Mouse (Mus musculus): ENCODE results near the gene Pop4. TPM values are rescaled to one million over a fixed set of nuclear protein-coding genes. Genes with fewer than 3 reads are reported as not detected.

Pop4 gene
- total RNA-seq, 1 experiment, result 49.8 TPM

DNA sequence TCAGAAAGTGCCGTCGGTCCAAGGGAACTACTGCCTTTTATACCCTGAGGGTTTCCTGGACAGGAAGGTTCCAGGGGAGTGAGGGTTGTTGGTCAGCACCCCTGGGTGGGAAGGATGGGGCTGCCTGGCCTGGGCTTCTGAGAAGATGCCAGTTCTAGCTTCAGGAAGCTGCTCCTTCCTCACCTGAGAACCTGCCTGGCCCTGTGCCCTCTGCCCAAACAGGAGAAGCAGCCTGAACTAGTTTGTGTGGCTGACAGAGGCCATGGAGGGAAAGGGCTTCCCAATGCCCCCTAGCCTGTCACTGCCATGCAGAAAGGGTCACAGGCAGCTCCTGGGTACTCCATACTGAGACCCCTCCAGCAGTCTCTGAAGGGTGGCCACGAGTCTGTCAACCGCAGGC is 51.7 kb downstream of the Pop4 start:
- H3K4me1 ChIP-seq (ENCODE audit: control insufficient read depth in 2 of 2, insufficient read depth in 2 of 2, low read length in 2 of 2, poor library complexity in 1 of 2), result peaks cover 2 to 9% of the 10 kb centered on the region in 2 experiments; a peak in 2 of 4 replicates
- H3K36me3 ChIP-seq (ENCODE audit: control insufficient read depth, insufficient read depth, low read length, poor library complexity, severe bottlenecking), result peaks cover 16% of the 10 kb centered on the region; the same call in 1 of the 2 replicates
- H3K9ac ChIP-seq (ENCODE audit: insufficient read depth, low read depth, low read length, poor library complexity, severe bottlenecking), result no peak overlapping the region
- no peak for DNase-seq (ENCODE audit: low read depth, low spot score)
- TF ChIP-seq CHD2 (IDR thresholded peaks at IDR 0.05; ENCODE audit: low read depth, low read length) (no peak), ZC3H11A (IDR thresholded peaks at IDR 0.05; ENCODE audit: borderline replicate concordance, low read depth, low read length) (no peak), HCFC1 (IDR thresholded peaks at IDR 0.05; ENCODE audit: borderline replicate concordance, insufficient read depth, low read length) (no peak), MAFK (IDR thresholded peaks at IDR 0.05; ENCODE audit: insufficient read depth, low read depth, low read length) (no peak)
- in situ Hi-C loops (cut with MboI; ENCODE audit: low sequenced_read_pairs in 2 of 2, unreplicated experiment in 2 of 2), result no loop called here
- no peak overlapping the region for H3K4me3 ChIP-seq (ENCODE audit: insufficient read depth in 1 of 2, low read depth in 1 of 2, low read length in 2 of 2, poor library complexity in 1 of 2, severe bottlenecking in 1 of 2)
- H3K27ac ChIP-seq (ENCODE audit: insufficient read depth, low read depth, low read length, poor library complexity, severe bottlenecking), result no peak overlapping the region
- H3K9me3 ChIP-seq (ENCODE audit: control insufficient read depth, insufficient read depth, low read depth, low read length), result no peaks in the 10 kb centered on the region

DNA sequence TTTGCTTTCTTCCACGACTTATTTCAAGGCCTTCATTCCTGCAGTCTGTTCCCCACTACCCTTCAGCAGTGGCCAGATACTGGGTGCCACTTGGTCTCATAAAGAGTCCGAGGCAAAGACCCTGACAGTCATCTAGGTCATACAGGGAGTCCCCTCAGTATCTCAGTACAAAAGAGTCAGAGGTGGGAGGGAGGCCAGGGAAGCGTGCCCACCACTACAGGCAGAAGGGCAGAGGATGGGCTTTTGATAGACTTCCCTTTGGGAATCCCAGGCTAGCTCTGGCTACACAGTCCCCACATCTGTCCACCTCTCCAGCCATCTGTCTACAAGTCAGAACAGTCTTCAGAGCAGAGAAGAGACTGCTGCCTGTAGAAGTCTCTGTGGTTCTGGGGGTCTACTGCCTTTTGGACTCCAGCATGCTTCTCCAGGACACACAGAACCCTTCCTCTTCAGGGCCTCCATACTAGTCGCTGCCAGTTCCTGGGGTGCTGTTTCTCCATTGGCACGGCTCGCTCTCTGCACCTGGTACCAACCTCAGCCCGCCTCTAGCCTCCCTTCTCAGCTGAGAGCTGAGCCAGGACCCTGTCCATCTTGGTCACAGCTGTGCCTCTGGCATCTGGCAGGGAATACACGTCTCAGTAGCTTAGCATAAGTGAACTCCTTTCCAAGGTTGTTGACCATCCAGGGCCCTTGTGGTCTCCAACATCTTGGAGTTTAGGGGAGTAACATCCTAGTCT is 52.4 kb downstream of the Pop4 start:
- DNase-seq (ENCODE audit: low read depth, low spot score), result no peak
- Histone ChIP-seq H3K4me1 (ENCODE audit: control insufficient read depth in 2 of 2, insufficient read depth in 2 of 2, low read length in 2 of 2, poor library complexity in 1 of 2) (peaks cover 2 to 9% of the 10 kb centered on the region in 2 experiments; a peak in 2 of 4 replicates), H3K27ac (ENCODE audit: insufficient read depth, low read depth, low read length, poor library complexity, severe bottlenecking) (no peak overlapping the region), H3K9ac (ENCODE audit: insufficient read depth, low read depth, low read length, poor library complexity, severe bottlenecking) (no peak overlapping the region), H3K36me3 (ENCODE audit: control insufficient read depth, insufficient read depth, low read length, poor library complexity, severe bottlenecking) (peaks cover 16% of the 10 kb centered on the region; the same call in 1 of the 2 replicates), H3K4me3 (ENCODE audit: insufficient read depth in 1 of 2, low read depth in 1 of 2, low read length in 2 of 2, poor library complexity in 1 of 2, severe bottlenecking in 1 of 2) (no peak overlapping the region), H3K9me3 (ENCODE audit: control insufficient read depth, insufficient read depth, low read depth, low read length) (no peaks in the 10 kb centered on the region)
- TF ChIP-seq ZC3H11A (IDR thresholded peaks at IDR 0.05; ENCODE audit: borderline replicate concordance, low read depth, low read length), result no peak
- TF ChIP-seq MAFK (IDR thresholded peaks at IDR 0.05; ENCODE audit: insufficient read depth, low read depth, low read length), result no peak
- TF ChIP-seq CHD2 (IDR thresholded peaks at IDR 0.05; ENCODE audit: low read depth, low read length), result no peak
- no peak for TF ChIP-seq HCFC1 (IDR thresholded peaks at IDR 0.05; ENCODE audit: borderline replicate concordance, insufficient read depth, low read length)
- TF ChIP-seq ZNF384 (IDR thresholded peaks at IDR 0.05; ENCODE audit: low read depth, low read length), result no peak
- in situ Hi-C loops (cut with MboI; ENCODE audit: low sequenced_read_pairs in 2 of 2, unreplicated experiment in 2 of 2), result no loop called here

DNA sequence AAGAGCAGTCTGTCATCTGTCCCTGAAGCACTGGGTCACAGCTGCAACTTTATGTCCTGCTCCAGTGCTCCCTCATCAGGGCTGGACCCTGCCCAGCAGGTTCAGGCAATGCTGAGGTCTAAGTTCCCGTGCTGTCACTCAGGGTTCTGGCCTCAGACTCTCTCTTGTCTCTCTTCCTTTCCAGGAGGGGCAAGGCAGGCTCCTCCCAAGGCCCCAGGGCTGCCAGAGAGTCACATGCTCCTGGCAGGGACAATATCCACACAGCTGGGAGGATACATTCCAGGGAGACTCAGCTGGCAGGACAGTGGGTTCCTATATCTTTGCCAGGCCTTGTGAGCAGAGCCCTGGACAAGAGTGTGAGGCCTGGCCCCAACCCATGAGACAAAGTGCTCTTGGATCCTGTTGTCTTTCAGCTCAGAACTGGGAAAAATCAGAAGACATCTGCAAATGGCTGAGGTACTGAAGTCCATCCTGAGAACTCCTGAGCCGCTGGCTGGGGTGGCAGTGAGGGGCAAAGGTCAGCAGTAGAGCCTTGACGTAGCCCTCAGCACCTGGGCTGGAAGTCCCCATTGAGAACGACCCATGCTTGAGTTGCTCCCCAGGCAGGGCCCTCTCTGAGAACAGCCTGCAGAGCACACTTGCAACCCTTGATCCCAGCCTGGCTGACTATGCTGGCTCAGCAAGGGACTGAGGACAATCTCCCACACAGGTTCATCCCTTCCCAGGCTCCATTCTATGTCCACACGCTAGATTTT is 53.6 kb downstream of the Pop4 start:
- Histone ChIP-seq H3K27ac (ENCODE audit: insufficient read depth, low read depth, low read length, poor library complexity, severe bottlenecking) (no peak overlapping the region), H3K36me3 (ENCODE audit: control insufficient read depth, insufficient read depth, low read length, poor library complexity, severe bottlenecking) (peaks cover 16% of the 10 kb centered on the region; the same call in 1 of the 2 replicates), H3K4me3 (ENCODE audit: insufficient read depth in 1 of 2, low read depth in 1 of 2, low read length in 2 of 2, poor library complexity in 1 of 2, severe bottlenecking in 1 of 2) (no peak overlapping the region), H3K9me3 (ENCODE audit: control insufficient read depth, insufficient read depth, low read depth, low read length) (no peaks in the 10 kb centered on the region), H3K4me1 (ENCODE audit: control insufficient read depth in 2 of 2, insufficient read depth in 2 of 2, low read length in 2 of 2, poor library complexity in 1 of 2) (peaks cover 2 to 12% of the 10 kb centered on the region in 2 experiments; a peak in 2 of 4 replicates), H3K9ac (ENCODE audit: insufficient read depth, low read depth, low read length, poor library complexity, severe bottlenecking) (no peak overlapping the region)
- in situ Hi-C loops (cut with MboI; ENCODE audit: low sequenced_read_pairs in 2 of 2, unreplicated experiment in 2 of 2), result no loop called here
- DNase-seq (ENCODE audit: low read depth, low spot score), result no peak
- TF ChIP-seq CHD2 (IDR thresholded peaks at IDR 0.05; ENCODE audit: low read depth, low read length) (no peak), HCFC1 (IDR thresholded peaks at IDR 0.05; ENCODE audit: borderline replicate concordance, insufficient read depth, low read length) (no peak), ZC3H11A (IDR thresholded peaks at IDR 0.05; ENCODE audit: borderline replicate concordance, low read depth, low read length) (no peak), ZNF384 (IDR thresholded peaks at IDR 0.05; ENCODE audit: low read depth, low read length) (no peak), MAFK (IDR thresholded peaks at IDR 0.05; ENCODE audit: insufficient read depth, low read depth, low read length) (no peak)

DNA sequence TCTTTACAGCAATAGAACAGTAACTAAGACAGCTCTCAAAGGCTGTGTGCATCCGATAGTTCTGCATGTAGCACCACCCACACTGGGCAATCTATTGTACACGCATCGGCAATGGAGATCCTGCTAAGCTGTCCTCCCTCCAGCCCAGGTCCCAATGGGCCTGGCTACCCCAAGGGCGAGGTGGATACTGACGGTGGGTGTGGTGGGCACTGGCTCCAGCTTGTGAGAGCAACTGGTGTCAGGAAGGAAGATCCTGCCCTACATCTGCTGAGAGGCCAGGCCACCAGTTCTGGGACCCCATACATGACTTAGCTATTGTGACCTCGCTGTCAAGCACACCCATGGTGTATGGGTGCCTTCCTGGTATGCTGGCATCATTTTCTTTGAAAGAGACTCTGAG is 55.5 kb downstream of the Pop4 start:
- Histone ChIP-seq H3K4me3 (ENCODE audit: insufficient read depth in 1 of 2, low read depth in 1 of 2, low read length in 2 of 2, poor library complexity in 1 of 2, severe bottlenecking in 1 of 2) (no peak overlapping the region), H3K4me1 (ENCODE audit: control insufficient read depth in 2 of 2, insufficient read depth in 2 of 2, low read length in 2 of 2, poor library complexity in 1 of 2) (peaks cover 2 to 7% of the 10 kb centered on the region in 2 experiments; a peak in 2 of 4 replicates), H3K27ac (ENCODE audit: insufficient read depth, low read depth, low read length, poor library complexity, severe bottlenecking) (no peak overlapping the region), H3K9ac (ENCODE audit: insufficient read depth, low read depth, low read length, poor library complexity, severe bottlenecking) (no peak overlapping the region), H3K9me3 (ENCODE audit: control insufficient read depth, insufficient read depth, low read depth, low read length) (no peaks in the 10 kb centered on the region), H3K36me3 (ENCODE audit: control insufficient read depth, insufficient read depth, low read length, poor library complexity, severe bottlenecking) (peaks cover 8% of the 10 kb centered on the region; the same call in 1 of the 2 replicates)
- DNase-seq (ENCODE audit: low read depth, low spot score), result no peak
- in situ Hi-C loops (cut with MboI; ENCODE audit: low sequenced_read_pairs in 2 of 2, unreplicated experiment in 2 of 2), result no loop called here
- TF ChIP-seq MAFK (IDR thresholded peaks at IDR 0.05; ENCODE audit: insufficient read depth, low read depth, low read length), result no peak

Data from ES-E14 (cell line).